Mouse (Mus musculus) right cerebral cortex, postnatal 4 days (tissue): Measurements from ENCODE around the gene Irs1.
A peak's percentile ranks its signal among the peaks of the same experiment; 100 is the strongest.

Experiments
- DNase-seq: peaks from one replicate; pipeline ENCODE4 v3.0.0-alpha.2; 2022

The Irs1 gene

GRCm38 (mm10) chr1:82291151-82291797 lies at the start of gene Irs1:
TSS of gene Irs1 (minus strand) at chr1:82291416.
- peak; percentile 78 for DNase-seq

- DNase-seq, result no peak
Observed at GRCm38 (mm10) chr1:82334506-82334905, 43.3 kb upstream of the Irs1 start.

DNA sequence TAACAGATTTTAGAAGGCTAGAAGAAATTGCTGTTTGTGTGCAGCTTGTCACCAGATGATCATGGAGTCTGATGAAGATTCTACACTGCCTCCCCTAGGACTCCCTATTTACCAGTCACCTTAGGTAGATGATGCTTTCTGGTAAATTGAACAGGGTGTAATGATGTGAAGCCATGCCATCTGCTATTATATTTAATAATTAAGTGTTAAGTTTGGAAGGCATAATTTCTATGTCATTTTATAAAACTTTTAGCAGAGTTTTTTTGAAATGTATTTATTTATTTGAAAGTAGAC lies 38.7 kb upstream of the Irs1 start:
- no peak for DNase-seq

GRCm38 (mm10) chr1:82329237-82329953 lies 38.2 kb upstream of the Irs1 start:
- DNase-seq, result no peak

DNA sequence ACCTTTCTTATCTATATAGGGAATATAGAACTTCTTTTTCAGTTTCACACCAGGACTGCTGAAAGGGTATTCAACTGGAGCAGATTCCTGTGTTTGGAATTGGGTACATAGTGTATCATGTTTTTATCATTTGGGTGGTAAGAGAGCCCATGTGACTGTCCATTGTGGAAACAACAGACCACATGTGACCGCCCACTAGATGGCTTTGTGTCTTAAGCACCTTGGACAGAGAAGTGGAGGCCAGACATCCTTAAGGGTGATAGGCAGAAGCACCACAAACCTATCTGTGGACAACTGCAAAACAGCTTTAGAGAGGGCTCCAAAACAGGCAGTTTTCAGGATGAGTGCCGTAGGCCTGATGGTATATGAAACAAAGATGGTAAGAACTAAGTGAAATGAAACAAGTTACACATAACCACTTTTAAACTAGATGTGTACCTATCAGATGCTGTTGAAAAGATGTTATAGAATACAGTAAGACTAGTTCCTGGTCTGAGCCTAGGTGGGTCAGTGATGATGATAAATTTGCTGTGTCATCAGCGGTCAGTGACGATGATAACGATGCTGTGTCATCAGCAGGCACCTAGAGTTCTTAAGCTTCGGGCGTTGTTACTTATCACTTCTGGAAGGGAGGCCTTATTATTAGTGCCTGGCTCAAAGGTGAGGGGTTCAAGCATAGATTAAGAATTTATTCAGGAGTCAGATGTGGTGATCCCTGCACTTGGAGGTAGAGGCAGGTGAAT lies 37.0 kb upstream of the Irs1 start:
- DNase-seq, result no peak

- no peak for DNase-seq
Observed at GRCm38 (mm10) chr1:82326120-82326519, 34.9 kb upstream of the Irs1 start.

DNA sequence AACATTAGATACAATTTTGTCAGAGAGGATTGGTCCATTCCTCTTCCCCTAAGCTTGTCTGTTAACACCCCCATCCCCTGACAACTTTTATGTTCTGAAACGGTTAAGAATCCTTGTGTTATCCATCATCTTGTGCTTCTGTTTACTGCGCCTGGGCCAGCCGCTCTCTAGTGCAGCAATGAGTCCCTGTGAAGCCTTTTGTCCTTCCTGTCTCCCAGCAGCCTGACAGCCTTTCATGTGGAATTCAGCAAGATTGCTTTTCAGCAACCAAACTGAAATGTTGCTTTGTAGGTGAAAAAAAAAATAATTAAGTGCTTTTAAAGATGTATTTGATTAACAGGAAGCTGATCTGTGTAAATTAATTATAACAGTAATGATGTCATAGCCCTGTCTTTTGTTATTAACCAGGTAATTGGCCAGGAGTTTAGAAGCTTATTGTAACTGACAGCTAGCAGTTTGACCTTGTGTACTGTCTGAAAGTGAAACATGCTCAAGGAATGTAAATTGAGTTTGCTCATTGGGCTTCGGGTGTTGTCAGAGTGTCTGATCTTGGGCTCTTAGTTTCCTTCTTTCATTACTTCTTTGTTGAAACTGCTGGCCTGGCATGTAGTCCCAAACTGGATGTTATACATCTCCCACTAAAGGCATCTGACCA lies 33.0 kb upstream of the Irs1 start:
- no peak for DNase-seq

GRCm38 (mm10) chr1:82321441-82321840 lies 30.2 kb upstream of the Irs1 start:
- DNase-seq, result no peak

- DNase-seq, result no peak
Observed at GRCm38 (mm10) chr1:82320864-82321263, 29.6 kb upstream of the Irs1 start.

GRCm38 (mm10) chr1:82320456-82320855 lies 29.2 kb upstream of the Irs1 start:
- no peak for DNase-seq

GRCm38 (mm10) chr1:82316746-82317126 lies 25.5 kb upstream of the Irs1 start:
- peak; percentile 41 for DNase-seq

- peak; percentile 99 for DNase-seq
Observed at GRCm38 (mm10) chr1:82316111-82316745, 25.0 kb upstream of the Irs1 start, which contains the start of gene Rhbdd1. TSS of gene Rhbdd1 (plus strand) at chr1:82316452.

- no peak for DNase-seq
Observed at GRCm38 (mm10) chr1:82304483-82304882, 13.3 kb upstream of the Irs1 start.

DNA sequence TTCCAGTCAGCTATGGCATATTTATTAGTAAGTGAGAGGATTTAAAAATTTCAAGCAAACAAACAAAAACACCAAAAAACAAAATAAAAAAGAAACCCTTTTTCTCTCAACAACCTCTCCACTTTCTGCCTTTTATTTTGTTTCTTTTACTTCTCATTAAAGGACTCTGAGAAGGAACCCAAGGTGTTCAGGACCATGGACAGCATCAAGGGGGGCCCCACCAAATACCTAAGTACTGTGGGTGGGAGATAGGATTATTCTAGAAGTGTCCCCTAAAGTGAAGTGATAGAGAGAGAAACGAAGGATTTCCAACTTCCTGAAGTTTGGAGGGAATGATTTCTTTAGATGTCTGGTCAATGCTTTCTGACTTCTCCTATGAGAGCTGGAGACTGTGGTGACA lies 7.4 kb upstream of the Irs1 start:
- no peak for DNase-seq

DNA sequence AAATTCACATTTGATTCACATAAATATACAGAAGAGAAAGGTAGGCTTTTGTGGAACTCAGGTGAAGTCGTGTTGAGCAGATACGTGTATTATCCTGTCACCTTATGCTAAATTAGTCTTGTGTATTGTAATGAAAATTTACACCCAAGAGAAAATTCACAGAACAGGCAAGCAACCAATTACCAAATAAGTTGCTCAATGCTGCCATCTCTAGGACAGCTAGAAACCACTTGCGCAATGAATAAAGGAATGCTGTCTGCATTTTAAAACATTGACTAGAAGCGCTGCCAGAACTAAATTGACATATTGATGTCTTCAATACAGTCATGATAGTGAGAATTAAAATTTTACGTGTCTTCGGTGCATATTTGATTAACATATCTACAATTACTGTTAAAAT lies 2.9 kb upstream of the Irs1 start:
- no peak for DNase-seq

DNA sequence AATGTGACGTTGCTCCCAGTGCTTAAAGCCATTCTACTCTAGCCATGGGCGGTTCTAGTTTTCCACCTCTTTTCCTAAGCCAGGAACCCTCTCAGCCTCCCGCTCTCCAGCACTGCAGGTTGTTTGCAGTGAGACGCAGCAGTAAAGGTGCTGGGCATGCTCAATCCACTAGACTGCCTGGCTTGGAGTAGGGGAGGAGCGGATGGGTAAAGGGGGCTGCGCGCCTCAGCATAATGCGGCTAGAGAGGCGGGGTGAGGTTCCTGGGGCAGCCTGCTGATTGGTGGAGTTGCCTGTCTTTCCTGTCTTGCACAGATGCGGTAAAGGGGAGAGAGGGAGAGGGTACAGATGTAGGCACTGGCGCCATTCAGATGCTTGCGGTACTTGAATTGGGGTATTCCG lies 1.6 kb upstream of the Irs1 start:
- peak; percentile 59 for DNase-seq

DNA sequence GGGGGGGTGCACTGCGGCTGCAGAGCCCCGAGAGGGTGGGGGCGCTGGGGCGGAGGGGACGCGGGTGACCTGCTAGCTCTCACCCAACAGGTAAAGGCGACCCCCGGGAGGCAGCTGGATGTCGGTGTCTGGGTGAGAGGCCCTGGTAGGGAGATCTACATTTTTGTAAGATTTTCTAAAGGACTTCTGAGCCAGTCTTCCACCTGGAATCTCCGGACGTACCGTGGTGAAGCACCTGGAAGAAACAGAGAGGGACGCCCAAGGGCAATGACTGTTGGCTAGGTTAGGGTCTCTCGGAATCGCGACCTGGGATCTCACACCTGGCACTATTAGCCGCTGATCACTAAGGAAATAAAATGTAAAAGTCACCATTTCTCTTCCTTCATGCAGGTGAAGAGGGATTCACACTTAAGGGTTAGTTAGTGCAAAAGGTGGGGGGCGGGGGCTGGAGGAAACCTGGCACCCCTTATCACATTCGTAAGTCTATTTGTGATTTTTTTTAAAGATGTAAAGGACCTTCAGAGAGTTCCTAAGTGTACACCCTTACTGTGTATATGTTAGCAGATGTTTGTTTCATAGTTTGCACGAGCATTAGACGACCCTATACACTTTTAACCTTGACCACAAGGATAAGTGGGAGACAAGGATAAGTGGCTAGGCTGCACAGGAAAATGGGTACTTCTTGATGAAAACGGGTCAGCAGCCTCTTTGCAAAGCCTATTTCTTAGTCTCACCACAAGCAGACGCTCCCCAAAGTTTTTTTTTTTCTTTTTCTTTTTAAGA lies 905 bp upstream of the Irs1 start:
- no peak for DNase-seq

GRCm38 (mm10) chr1:82290723-82291150 lies 479 bp downstream of the Irs1 start:
- DNase-seq, result peak; percentile 85

DNA sequence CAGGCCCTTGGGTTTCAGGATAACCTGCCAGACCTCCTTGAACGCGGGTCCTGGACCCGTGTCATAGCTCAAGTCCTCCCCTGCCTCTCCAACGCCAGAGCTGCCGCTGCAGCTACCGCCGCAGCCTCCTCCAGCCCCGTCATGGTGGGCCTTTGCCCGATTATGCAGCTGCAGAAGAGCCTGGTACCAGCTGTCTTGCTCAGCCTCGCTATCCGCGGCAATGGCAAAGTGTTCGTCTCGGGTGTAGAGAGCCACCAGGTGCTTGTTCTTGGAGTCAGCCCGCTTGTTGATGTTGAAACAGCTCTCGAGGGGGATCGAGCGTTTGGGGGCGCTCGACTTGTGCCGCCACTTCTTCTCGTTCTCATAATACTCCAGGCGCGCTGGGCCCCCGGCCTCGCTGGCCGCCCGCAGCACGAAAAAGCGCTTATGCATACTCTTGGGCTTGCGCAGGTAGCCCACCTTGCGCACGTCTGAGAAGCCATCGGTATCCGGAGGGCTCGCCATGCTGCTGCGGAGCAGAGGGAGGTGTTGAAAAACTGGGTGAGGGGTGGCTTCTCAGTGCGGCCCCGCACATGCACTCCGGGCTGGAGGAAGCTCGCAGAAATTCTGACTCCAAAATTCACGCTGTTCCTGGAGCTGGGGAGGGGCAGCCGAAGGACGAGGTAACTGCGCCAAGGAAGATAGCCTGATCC lies 1.1 kb downstream of the Irs1 start:
- peak; percentile 65 for DNase-seq

GRCm38 (mm10) chr1:82289116-82289989 lies 1.9 kb downstream of the Irs1 start:
- DNase-seq, result peak; percentile 8
